Mouse (Mus musculus): ENCODE results near the gene Thg1l. TPM values are rescaled to one million over a fixed set of nuclear protein-coding genes. Genes with fewer than 3 reads are reported as not detected.

Thg1l gene
- polyA plus RNA-seq, 1 experiment: 4.5 TPM

GRCm38 (mm10) chr11:45906109-45906786, 49.0 kb downstream of the Thg1l start:
- TF ChIP-seq GATA1 (IDR thresholded peaks at IDR 0.05; ENCODE audit: low read length): no peak

DNA sequence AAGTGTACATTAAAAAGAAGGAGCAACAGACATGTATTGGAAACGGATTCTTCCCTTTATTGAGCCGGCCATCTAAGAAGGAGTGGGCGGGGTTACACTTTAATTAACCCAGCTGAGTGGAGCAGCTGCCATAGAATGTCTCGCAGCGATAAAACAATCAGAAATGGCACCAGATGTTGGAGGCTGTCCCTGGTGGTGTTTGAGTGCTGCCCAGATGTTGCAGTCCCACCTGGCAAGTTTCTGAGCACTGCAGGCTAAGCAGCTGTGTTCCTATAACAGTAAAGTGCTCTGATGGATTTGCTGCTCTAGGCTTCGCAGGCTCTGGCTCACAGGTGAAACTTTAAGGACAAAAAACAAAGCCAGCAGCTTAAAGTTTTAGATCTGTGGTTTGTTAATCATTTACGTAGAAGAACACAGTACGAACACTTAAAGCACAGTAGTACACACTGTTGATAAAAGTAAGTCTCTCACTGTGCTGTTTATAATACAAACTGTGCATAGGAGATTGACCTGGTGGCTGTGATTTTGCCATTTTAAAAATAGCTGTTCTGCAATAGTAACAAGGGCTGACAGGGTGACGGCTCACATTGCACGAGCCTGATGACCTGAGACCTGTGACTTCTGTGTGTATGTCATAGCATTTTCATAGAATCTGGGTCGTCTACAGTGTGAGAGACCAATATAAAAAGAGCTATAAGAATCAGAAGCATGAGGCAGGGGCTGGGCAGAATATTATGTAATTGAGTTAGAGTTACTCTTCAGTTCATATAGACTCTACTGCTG, 54.9 kb downstream of the Thg1l start:
- TF ChIP-seq GATA1 (IDR thresholded peaks at IDR 0.05; ENCODE audit: low read length): no peak

GRCm38 (mm10) chr11:45897392-45897791, 57.9 kb downstream of the Thg1l start:
- TF ChIP-seq GATA1 (IDR thresholded peaks at IDR 0.05; ENCODE audit: low read length): no peak

Other genes with a start within 250 kb of the Thg1l start
- gene Clint1, start 103.4 kb downstream of the Thg1l start, polyA plus RNA-seq (2012): 79.1 and 96.4 TPM in 2 replicates
- 39.2 and 45.9 TPM in 2 replicates for gene Lsm11, start 10.6 kb downstream of the Thg1l start, polyA plus RNA-seq (2012)
- gene Sox30, start 24.8 kb upstream of the Thg1l start, polyA plus RNA-seq (2012): not detected in 2 replicates
- gene Gm12166, start 96.8 kb upstream of the Thg1l start, polyA plus RNA-seq (2012): 0.24 TPM in 1 of 2 replicates, not detected in the other
- not detected in 2 replicates for gene Adam19, start 100.5 kb upstream of the Thg1l start, polyA plus RNA-seq (2012)
- gene Nipal4, start 211.0 kb upstream of the Thg1l start, polyA plus RNA-seq (2012): not detected in 2 replicates

Measured in G1E-ER4 (cell line).